25 mouse cellular contexts compared by ENCODE assay signal in the genomic region with DNA sequence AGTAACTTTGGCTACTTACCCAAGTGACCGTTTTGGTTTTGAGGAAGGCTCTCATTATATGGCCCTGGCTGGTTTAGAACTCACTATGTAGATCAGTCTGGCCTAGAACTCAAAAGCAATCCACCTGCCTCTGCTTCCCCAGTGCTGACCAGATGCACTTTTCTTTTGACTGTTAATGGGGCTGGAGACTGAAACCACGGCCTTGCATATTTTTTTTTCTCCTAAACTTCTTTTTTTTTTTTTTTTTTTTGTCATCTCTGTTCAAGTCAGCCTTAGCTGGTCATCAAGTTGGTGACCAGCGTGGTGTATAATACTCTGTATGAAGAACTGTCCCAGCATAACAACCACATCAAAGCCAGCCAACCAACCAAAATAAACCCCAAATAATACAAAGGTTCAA.
"Had no signal": no experiment of that assay in that cellular context is flagged by ENCODE, and none has a peak within 500 bp of the region (broad histone marks: within the 10 kb centered on the region; RNA-seq: fewer than 3 reads in every experiment).

No protein-coding gene starts in this region.

- H3K9me3 ChIP-seq: embryonic facial prominence, embryonic 10.5 days; embryonic facial prominence, embryonic 12.5 days; embryonic facial prominence, embryonic 13.5 days; embryonic facial prominence, embryonic 15.5 days; forebrain, embryonic 10.5 days; forebrain, embryonic 12.5 days; forebrain, embryonic 13.5 days; forebrain, embryonic 15.5 days; heart, embryonic 10.5 days had no signal

- H3K4me1 ChIP-seq: embryonic facial prominence, embryonic 10.5 days; embryonic facial prominence, embryonic 12.5 days; embryonic facial prominence, embryonic 13.5 days; embryonic facial prominence, embryonic 15.5 days; forebrain, embryonic 12.5 days; forebrain, embryonic 13.5 days had no signal

- DNase-seq: cerebellum, adult 9-11 months; cerebellum, postnatal 10 days; cerebellum, postnatal 14 days; cerebellum, postnatal 25 days; cerebellum, postnatal 36 days; embryo, embryonic 11 days; forebrain, postnatal 0 days; gastrocnemius, adult 2 months; gastrocnemius, postnatal 10 days; gastrocnemius, postnatal 14 days; gastrocnemius, postnatal 25 days; gastrocnemius, postnatal 36 days; heart, adult 11 months; heart, adult 18-20 months; heart, adult 2 months had no signal

- H3K36me3 ChIP-seq: embryonic facial prominence, embryonic 10.5 days; embryonic facial prominence, embryonic 12.5 days; embryonic facial prominence, embryonic 13.5 days; embryonic facial prominence, embryonic 15.5 days; forebrain, embryonic 10.5 days; forebrain, embryonic 12.5 days; forebrain, embryonic 15.5 days; heart, embryonic 10.5 days had no signal

- H3K4me3 ChIP-seq: embryonic facial prominence, embryonic 10.5 days; embryonic facial prominence, embryonic 12.5 days; embryonic facial prominence, embryonic 13.5 days; embryonic facial prominence, embryonic 15.5 days; erythroblast, embryonic 14.5 days; forebrain, embryonic 10.5 days; forebrain, embryonic 12.5 days; forebrain, embryonic 13.5 days; forebrain, embryonic 15.5 days; gastrocnemius, adult 2 months; heart, adult 2 months; heart, embryonic 10.5 days had no signal

- H3K27ac ChIP-seq: embryonic facial prominence, embryonic 10.5 days; embryonic facial prominence, embryonic 12.5 days; embryonic facial prominence, embryonic 13.5 days; embryonic facial prominence, embryonic 15.5 days; forebrain, embryonic 10.5 days; forebrain, embryonic 12.5 days; forebrain, embryonic 13.5 days; forebrain, embryonic 15.5 days; gastrocnemius, adult 2 months; heart, adult 2 months; heart, embryonic 10.5 days had no signal

- H3K4me2 ChIP-seq: embryonic facial prominence, embryonic 12.5 days; embryonic facial prominence, embryonic 13.5 days; embryonic facial prominence, embryonic 15.5 days; forebrain, embryonic 12.5 days; forebrain, embryonic 13.5 days; forebrain, embryonic 15.5 days had no signal

- H3K27me3 ChIP-seq: embryonic facial prominence, embryonic 12.5 days; embryonic facial prominence, embryonic 13.5 days; embryonic facial prominence, embryonic 15.5 days; forebrain, embryonic 12.5 days; forebrain, embryonic 13.5 days; forebrain, embryonic 15.5 days had no signal

- H3K9ac ChIP-seq: embryonic facial prominence, embryonic 12.5 days; embryonic facial prominence, embryonic 13.5 days; embryonic facial prominence, embryonic 15.5 days; forebrain, embryonic 12.5 days; forebrain, embryonic 13.5 days; forebrain, embryonic 15.5 days; forebrain, postnatal 0 days had no signal
